In the genomic region with DNA sequence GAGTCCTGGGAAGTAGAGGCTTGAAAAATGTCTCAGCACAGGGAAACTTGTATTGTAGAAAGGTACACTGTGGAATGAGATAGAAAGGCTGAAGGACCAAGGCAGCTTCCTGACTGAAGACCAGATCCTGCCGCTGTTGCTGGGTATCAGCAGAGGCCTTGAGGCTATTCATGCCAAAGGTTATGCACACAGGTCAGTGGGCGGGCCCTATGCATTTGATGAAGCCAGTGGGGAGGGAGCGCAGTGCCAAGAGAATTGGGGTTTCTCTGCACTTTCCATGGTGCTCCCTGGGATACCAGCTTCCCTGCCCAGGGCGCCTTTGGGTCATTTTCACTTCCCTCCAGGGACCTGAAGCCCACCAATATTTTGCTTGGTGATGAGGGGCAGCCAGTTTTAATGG, we compare ENCODE assay signal across 11 mouse cellular contexts. TPM values are rescaled to one million over a fixed set of nuclear protein-coding genes. Genes with fewer than 3 reads are reported as not detected.
DNase-seq lines count a peak whose midpoint lies in the region; ATAC-seq and TF ChIP-seq lines count a peak whose summit lies in the region.
"Had no signal": no experiment of that assay in that cellular context is flagged by ENCODE, and none has a peak within 500 bp of the region (broad histone marks: within the 10 kb centered on the region; RNA-seq: fewer than 3 reads in every experiment).

No protein-coding gene starts in this region.

- TF ChIP-seq POLR2A in kidney, adult 2 months (IDR thresholded peaks at IDR 0.05; ENCODE audit: low read depth, low read length), result no peak

- no peak overlapping the region for H3K27ac ChIP-seq in kidney, adult 2 months (ENCODE audit: insufficient read depth, low read depth, low read length)
- peak overlapping the region; percentile 95 for H3K27ac ChIP-seq in liver, embryonic 12.5 days

- peaks cover 37% of the 10 kb centered on the region for H3K4me1 ChIP-seq in kidney, adult 2 months (ENCODE audit: control insufficient read depth, insufficient read depth, low read length)
- peaks cover 88% of the 10 kb centered on the region for H3K4me1 ChIP-seq in E14TG2a.4 (replicated peaks; ENCODE audit: low read depth, low read length)
- peaks cover 89% of the 10 kb centered on the region for H3K4me1 ChIP-seq in liver, embryonic 12.5 days

- 73% methylated on average over 4 of the region's 4 CpGs for WGBS in kidney, adult 2 months
- 62% methylated on average over 4 of the region's 4 CpGs for WGBS in liver, embryonic 12.5 days (ENCODE audit: insufficient replicate concordance)

- no peaks in the 10 kb centered on the region for H3K27me3 ChIP-seq in kidney, adult 2 months (replicated peaks; ENCODE audit: control insufficient read depth, insufficient read depth, low read length)
- no peaks in the 10 kb centered on the region for H3K27me3 ChIP-seq in E14TG2a.4 (ENCODE audit: insufficient read depth, low read length)
- peaks cover 6% of the 10 kb centered on the region; the same call in 1 of the 2 replicates for H3K27me3 ChIP-seq in liver, embryonic 12.5 days (replicated peaks)

- no peak for ATAC-seq in liver, embryonic 12.5 days
- ATAC-seq in activated CD4-positive, CD25-positive, alpha-beta regulatory T cell, adult 4 months, result no peak
- ATAC-seq: midbrain, embryonic 16.5 days had no signal

- TF ChIP-seq CTCF in kidney, adult 2 months (conservative IDR thresholded peaks at IDR 0.05; ENCODE audit: insufficient read depth, insufficient read length, low read depth, low read length), result no peak
- TF ChIP-seq CTCF in E14TG2a.4 (conservative IDR thresholded peaks at IDR 0.05; ENCODE audit: low read length), result no peak

- no peaks in the 10 kb centered on the region for H3K9me3 ChIP-seq in E14TG2a.4 (ENCODE audit: low read length)
- no peaks in the 10 kb centered on the region for H3K9me3 ChIP-seq in liver, embryonic 12.5 days (replicated peaks)

- H3K4me2 ChIP-seq in liver, embryonic 12.5 days, result peak overlapping the region; percentile 95

- H3K4me3 ChIP-seq in kidney, adult 2 months (ENCODE audit: insufficient read depth, low read depth, low read length), result no peak overlapping the region
- peak overlapping the region; percentile 95 for H3K4me3 ChIP-seq in E14TG2a.4 (replicated peaks; ENCODE audit: low read length)
- peak overlapping the region; percentile 76 for H3K4me3 ChIP-seq in liver, embryonic 12.5 days

- H3K36me3 ChIP-seq in kidney, adult 2 months (ENCODE audit: control insufficient read depth, insufficient read depth, low read length), result peaks cover 10% of the 10 kb centered on the region; the same call in 1 of the 2 replicates
- peaks cover 61% of the 10 kb centered on the region for H3K36me3 ChIP-seq in E14TG2a.4 (ENCODE audit: insufficient read depth, low read length)
- peaks cover 60% of the 10 kb centered on the region for H3K36me3 ChIP-seq in liver, embryonic 12.5 days

- peak; percentile 32 for DNase-seq in kidney, adult 2 months
- no peak for DNase-seq in kidney, adult 11 months
- peak; percentile 17 for DNase-seq in ZHBTc4 (ENCODE audit: low read depth, low spot score)
- no peak for DNase-seq in urinary bladder, postnatal 25 days (ENCODE audit: low spot score)
- DNase-seq: right cerebral cortex, postnatal 4 days had no signal

- peak overlapping the region; percentile 86 for H3K9ac ChIP-seq in liver, embryonic 12.5 days

RNA-seq across cellular contexts. Expression of gene Stk16, which starts 1.9 kb away (rescaled TPM):
- polyA plus RNA-seq in kidney, adult 2 months (2012; rRNA removed), result 254 and 277 TPM in 2 replicates
- 107 and 110 TPM in 2 replicates for polyA plus RNA-seq in liver, embryonic 12.5 days (2016; fragmentation: Nextera tagmentation; extraction: Ambion mirVana)
- polyA plus RNA-seq in activated CD4-positive, CD25-positive, alpha-beta regulatory T cell, adult 4 months (2017; shearing (Covaris generic)), result 10 to 100 TPM; 45.7 to 65.1 TPM

RNA-seq across cellular contexts. Expression of gene Glb1l, which starts 1.9 kb away (rescaled TPM):
- polyA plus RNA-seq in kidney, adult 2 months (2012; rRNA removed), result 118 and 146 TPM in 2 replicates
- polyA plus RNA-seq in liver, embryonic 12.5 days (2016; fragmentation: Nextera tagmentation; extraction: Ambion mirVana), result 5.2 and 6.1 TPM in 2 replicates
- 10 to 100 TPM; 12.0 to 12.4 TPM for polyA plus RNA-seq in activated CD4-positive, CD25-positive, alpha-beta regulatory T cell, adult 4 months (2017; shearing (Covaris generic))

RNA-seq across cellular contexts. Expression of gene Tuba4a, which starts 7.1 kb away (rescaled TPM):
- 213 and 301 TPM in 2 replicates for polyA plus RNA-seq in kidney, adult 2 months (2012; rRNA removed)
- 465 and 490 TPM in 2 replicates for polyA plus RNA-seq in liver, embryonic 12.5 days (2016; fragmentation: Nextera tagmentation; extraction: Ambion mirVana)
- 100 to 1,000 TPM; 120 to 135 TPM for polyA plus RNA-seq in activated CD4-positive, CD25-positive, alpha-beta regulatory T cell, adult 4 months (2017; shearing (Covaris generic))

RNA-seq across cellular contexts. Expression of gene A630095N17Rik, which starts 19.4 kb away (rescaled TPM):
- polyA plus RNA-seq in kidney, adult 2 months (2012; rRNA removed), result not detected in 2 replicates
- not detected in 2 replicates for polyA plus RNA-seq in liver, embryonic 12.5 days (2016; fragmentation: Nextera tagmentation; extraction: Ambion mirVana)
- not detected for polyA plus RNA-seq in activated CD4-positive, CD25-positive, alpha-beta regulatory T cell, adult 4 months (2017; shearing (Covaris generic))
- polyA plus RNA-seq: heart, embryonic 14.5 days; limb, embryonic 11.5 days; midbrain, embryonic 16.5 days had no signal

RNA-seq across cellular contexts. Expression of gene Atg9a, which starts 20.5 kb away (rescaled TPM):
- 67.5 and 86.5 TPM in 2 replicates for polyA plus RNA-seq in kidney, adult 2 months (2012; rRNA removed)
- polyA plus RNA-seq in liver, embryonic 12.5 days (2016; fragmentation: Nextera tagmentation; extraction: Ambion mirVana), result 26.2 and 27.3 TPM in 2 replicates
- polyA plus RNA-seq in activated CD4-positive, CD25-positive, alpha-beta regulatory T cell, adult 4 months (2017; shearing (Covaris generic)), result 1 to 10 TPM; 9.9 TPM

Comparison
In these comparisons a context has a peak if more than half of its experiments do, and no peak if none do; other contexts are left out.
1. DNase-seq: peak in kidney, adult 2 months (single experiment) and ZHBTc4 (single experiment); none in kidney, adult 11 months (single experiment) and urinary bladder, postnatal 25 days (single experiment).